In genomic region chr7:16959539-16960187, GRCm38 (mm10) we compare ENCODE assay signal across 7 mouse cellular contexts. TPM values are rescaled to one million over a fixed set of nuclear protein-coding genes. Genes with fewer than 3 reads are reported as not detected.
DNase-seq lines count a peak whose midpoint lies in the region; ATAC-seq and TF ChIP-seq lines count a peak whose summit lies in the region.

Pnmal1 (plus strand) TSS chr7:16959679.

- no peak for TF ChIP-seq POLR2A in limb, embryonic 14.5 days (IDR thresholded peaks at IDR 0.05; ENCODE audit: borderline replicate concordance, extremely low read depth, insufficient read depth, insufficient read length)

- H3K36me3 ChIP-seq in embryonic facial prominence, embryonic 12.5 days = no peaks in the 10 kb centered on the region
- no peaks in the 10 kb centered on the region for H3K36me3 ChIP-seq in intestine, embryonic 15.5 days
- no peaks in the 10 kb centered on the region for H3K36me3 ChIP-seq in limb, embryonic 14.5 days (ENCODE audit: control insufficient read depth, insufficient read depth, low read length)

- H3K27ac ChIP-seq in embryonic facial prominence, embryonic 12.5 days = no peak within 1 kb of the TSS
- no peak within 1 kb of the TSS for H3K27ac ChIP-seq in intestine, embryonic 15.5 days
- no peak within 1 kb of the TSS for H3K27ac ChIP-seq in limb, embryonic 14.5 days (replicated peaks; ENCODE audit: low read depth, low read length)

- no peaks in the 10 kb centered on the region for H3K27me3 ChIP-seq in embryonic facial prominence, embryonic 12.5 days
- H3K27me3 ChIP-seq in intestine, embryonic 15.5 days (replicated peaks) = no peaks in the 10 kb centered on the region
- H3K27me3 ChIP-seq in limb, embryonic 14.5 days (ENCODE audit: control insufficient read depth, insufficient read depth, low read length) = no peaks in the 10 kb centered on the region

- 0 out of 2 replicates have a peak within 1 kb of the TSS, but pooled peaks have one; percentile 19 for H3K4me3 ChIP-seq in embryonic facial prominence, embryonic 12.5 days
- no peak within 1 kb of the TSS for H3K4me3 ChIP-seq in intestine, embryonic 15.5 days (replicated peaks)
- H3K4me3 ChIP-seq in limb, embryonic 14.5 days (replicated peaks; ENCODE audit: low read length) = no peak within 1 kb of the TSS

- no peak within 1 kb of the TSS for H3K9ac ChIP-seq in embryonic facial prominence, embryonic 12.5 days
- 0 out of 2 replicates have a peak within 1 kb of the TSS, but pooled peaks have one; percentile 5 for H3K9ac ChIP-seq in intestine, embryonic 15.5 days
- H3K9ac ChIP-seq in limb, embryonic 14.5 days (ENCODE audit: low read depth, low read length, severe bottlenecking) = no peak within 1 kb of the TSS

- peaks cover 4% of the 10 kb centered on the region for H3K4me1 ChIP-seq in embryonic facial prominence, embryonic 12.5 days
- H3K4me1 ChIP-seq in intestine, embryonic 15.5 days (replicated peaks) = no peaks in the 10 kb centered on the region
- H3K4me1 ChIP-seq in limb, embryonic 14.5 days (ENCODE audit: control insufficient read depth, insufficient read depth, low read length) = no peaks in the 10 kb centered on the region

- peak; percentile 43 for DNase-seq in WW6 (ENCODE audit: low read depth, low spot score)
- DNase-seq in adrenal gland, postnatal 10 days = peak; percentile 83
- DNase-seq in limb, embryonic 14.5 days (ENCODE audit: low spot score) = no peak
- DNase-seq in right cerebral cortex, postnatal 36 days (ENCODE audit: low spot score in 2 of 2) = peak; percentile 96 to 97
- DNase-seq in thymus, postnatal 25 days = no peak

- 21% methylated on average over 17 of the region's 17 CpGs for WGBS in embryonic facial prominence, embryonic 12.5 days
- 25% methylated on average over 17 of the region's 17 CpGs for WGBS in intestine, embryonic 15.5 days
- WGBS in limb, embryonic 14.5 days = 23% methylated on average over 17 of the region's 17 CpGs

- peak within 1 kb of the TSS; percentile 43 for H3K4me2 ChIP-seq in embryonic facial prominence, embryonic 12.5 days (replicated peaks)
- H3K4me2 ChIP-seq in intestine, embryonic 15.5 days (replicated peaks) = peak within 1 kb of the TSS; percentile 18; the same call in 1 of the 2 replicates
- H3K4me2 ChIP-seq in limb, embryonic 14.5 days (replicated peaks; ENCODE audit: low read depth, low read length, severe bottlenecking) = peak within 1 kb of the TSS; percentile 24; the same call in 1 of the 2 replicates

- peak; percentile 80 for ATAC-seq in embryonic facial prominence, embryonic 12.5 days (ENCODE audit: insufficient number of reproducible peaks, insufficient read depth, low FRiP score, low TSS enrichment)
- peak; percentile 52 for ATAC-seq in intestine, embryonic 15.5 days
- ATAC-seq in limb, embryonic 14.5 days (ENCODE audit: low FRiP score, low read depth) = peak; percentile 71

- no peaks in the 10 kb centered on the region for H3K9me3 ChIP-seq in embryonic facial prominence, embryonic 12.5 days
- H3K9me3 ChIP-seq in intestine, embryonic 15.5 days = no peaks in the 10 kb centered on the region
- no peaks in the 10 kb centered on the region for H3K9me3 ChIP-seq in limb, embryonic 14.5 days (ENCODE audit: control insufficient read depth, low read length)

RNA-seq across cellular contexts. Expression of gene Pnmal1, which starts in this region (rescaled TPM):
- 1 to 10 TPM; 4.5 to 5.1 TPM for total RNA-seq in adrenal gland, postnatal 10 days (2021)
- 2.8 and 3.6 TPM in 2 replicates for polyA plus RNA-seq in embryonic facial prominence, embryonic 12.5 days (2016; fragmentation: Nextera tagmentation; extraction: Ambion mirVana)
- 3.0 and 3.1 TPM in 2 replicates for polyA plus RNA-seq in intestine, embryonic 15.5 days (2015; fragmentation: Nextera tagmentation; extraction: Ambion mirVana)
- 0.33 and 0.49 TPM in 2 replicates for polyA plus RNA-seq in limb, embryonic 14.5 days (2012; rRNA removed)
- 0.43 and 0.58 TPM in 2 replicates for polyA plus RNA-seq in limb, embryonic 14.5 days (2014; fragmentation: Nextera tagmentation; extraction: Ambion mirVana)

Comparison
In these comparisons a context has a peak if more than half of its experiments do, and no peak if none do; other contexts are left out.
1. Peak in ATAC-seq and H3K4me2 ChIP-seq in limb, embryonic 14.5 days; RNA of the gene not detected or under 1 TPM.
2. DNase-seq: peak in WW6 (single experiment), adrenal gland, postnatal 10 days (single experiment) and right cerebral cortex, postnatal 36 days (2 of 2); none in limb, embryonic 14.5 days (single experiment) and thymus, postnatal 25 days (single experiment).
3. Peak in every context shown above with its lines, with median percentiles within 50 percentile points of each other: ATAC-seq and H3K4me2 ChIP-seq.